Mouse (Mus musculus) cerebellum, postnatal 36 days (tissue): ENCODE measurements around the gene Fgr.

ENCODE experiments used
- DNase-seq, 2 experiments: peaks; one replicate each; pipeline ENCODE4 v3.0.0; 2021 to 2022; ENCODE audit warnings: mixed read lengths in 2 of 2

Fgr gene

DNA sequence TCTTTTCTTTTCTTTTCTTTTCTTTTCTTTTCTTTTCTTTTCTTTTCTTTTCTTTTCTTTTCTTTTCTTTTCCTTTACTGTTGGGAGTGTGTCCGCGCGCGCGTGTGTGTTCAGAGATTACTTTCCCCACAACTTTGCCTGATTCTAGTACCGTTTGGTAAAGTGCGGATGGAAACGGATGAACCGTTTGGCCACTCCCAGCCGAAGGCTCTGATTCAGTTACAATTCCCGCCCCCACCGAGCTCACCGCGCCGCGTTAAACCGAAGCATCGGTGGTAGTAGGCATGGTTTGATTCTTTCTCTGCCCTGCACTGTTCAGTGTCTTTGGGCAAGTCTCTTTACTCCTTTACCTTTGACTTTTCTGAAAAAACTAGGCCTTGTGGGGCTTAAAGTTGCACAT, 65.9 kb downstream of the Fgr start:
- no peak for DNase-seq

DNA sequence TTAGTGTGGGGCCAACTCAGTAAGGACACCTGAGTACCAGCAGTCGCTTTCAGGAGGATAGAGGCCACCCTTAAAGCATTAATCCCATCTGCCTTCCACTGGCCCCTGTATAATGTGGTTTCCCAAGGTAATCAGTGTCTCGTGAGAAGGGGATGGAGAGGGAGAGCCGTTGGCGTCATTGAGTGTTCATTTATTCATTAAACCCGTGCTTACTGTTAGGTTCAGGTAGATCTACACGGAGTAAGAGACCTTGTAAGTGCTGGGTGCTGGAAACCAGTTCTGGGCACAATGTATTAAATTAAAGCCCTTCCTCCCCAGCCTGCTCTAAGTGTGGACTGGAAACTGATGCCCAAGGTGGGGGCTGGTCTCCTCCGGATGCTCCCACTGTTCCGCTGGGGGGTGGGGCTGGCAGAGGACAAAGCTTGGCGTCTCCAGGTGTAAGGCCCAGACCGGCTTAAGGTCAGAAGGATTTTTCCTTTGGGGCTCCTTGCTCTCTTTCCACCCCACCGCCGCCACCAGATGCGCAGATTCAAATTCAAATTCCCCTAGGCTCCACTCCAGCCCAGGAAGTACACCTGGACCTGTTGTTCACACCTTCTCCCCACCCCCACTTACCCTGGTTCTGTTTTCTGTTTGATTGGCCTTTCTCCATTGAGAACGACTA, 66.5 kb downstream of the Fgr start:
- DNase-seq: no peak

DNA sequence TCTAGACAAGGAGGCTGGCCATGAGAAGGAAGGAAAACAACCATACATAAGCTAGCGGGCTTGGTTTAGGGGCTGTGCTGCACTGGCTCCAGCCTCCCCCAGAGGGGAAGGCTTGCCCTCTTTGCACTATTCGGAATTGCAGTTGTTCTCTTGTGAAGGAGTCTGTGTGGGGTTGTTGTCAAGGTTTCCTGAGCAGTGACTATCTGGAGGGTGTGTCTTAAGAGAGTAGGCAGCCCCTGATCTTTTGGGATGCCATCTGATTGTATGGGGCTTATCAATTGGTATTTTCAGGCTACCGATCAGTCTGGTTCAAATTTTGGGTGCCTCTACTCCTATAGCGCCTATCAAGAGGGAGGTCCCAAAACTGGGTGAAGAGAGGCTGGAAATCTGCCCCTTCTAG, 68.3 kb downstream of the Fgr start:
- no peak for DNase-seq

DNA sequence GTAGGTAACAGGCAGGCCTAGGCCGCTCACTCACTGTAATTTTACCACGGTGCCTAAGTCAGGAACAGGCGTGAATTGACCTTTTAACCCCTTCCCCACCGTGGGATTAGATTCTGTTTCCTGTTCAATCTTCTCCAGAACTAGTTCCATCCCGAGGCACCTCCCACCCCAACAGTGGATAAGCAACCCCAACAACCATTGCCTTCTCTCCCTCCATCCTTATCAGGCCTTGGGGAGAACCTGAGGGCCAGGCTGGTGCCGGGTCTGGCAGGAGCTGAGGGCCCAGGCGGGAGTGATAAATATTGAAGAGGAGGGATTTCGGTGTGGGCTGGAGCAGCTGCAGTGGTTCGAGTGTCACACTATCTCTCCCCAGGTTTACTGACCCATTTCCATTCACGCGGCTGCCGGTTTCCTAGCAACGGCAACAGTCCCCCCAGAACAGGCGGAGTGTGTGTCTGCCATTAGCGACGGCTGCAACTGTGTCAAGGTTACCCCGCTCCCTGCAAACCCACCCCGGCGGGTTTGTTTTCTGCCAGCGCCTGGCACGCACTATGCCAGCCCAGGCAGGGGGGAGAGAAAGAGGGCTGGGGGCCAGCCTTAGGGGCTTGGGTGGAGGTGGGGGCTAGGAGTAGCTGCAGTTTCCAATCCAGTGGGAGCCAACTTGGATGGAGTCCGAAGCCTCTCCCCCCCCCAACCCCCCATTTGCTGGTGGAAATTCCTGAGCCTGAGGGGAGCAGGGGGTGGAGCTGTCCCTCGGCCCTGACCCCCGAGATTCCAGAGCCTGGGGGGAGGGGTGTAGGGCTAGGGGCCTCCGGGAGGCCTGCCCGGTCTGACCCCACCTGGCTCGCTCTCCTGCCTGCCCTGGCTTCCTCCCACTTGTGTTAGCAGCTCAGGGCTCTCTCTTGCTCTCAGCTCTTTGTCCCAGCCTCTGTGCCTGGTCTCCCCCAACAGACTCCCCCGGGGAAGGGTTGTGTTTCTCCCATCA, 69.0 kb downstream of the Fgr start:
- DNase-seq: no peak

DNA sequence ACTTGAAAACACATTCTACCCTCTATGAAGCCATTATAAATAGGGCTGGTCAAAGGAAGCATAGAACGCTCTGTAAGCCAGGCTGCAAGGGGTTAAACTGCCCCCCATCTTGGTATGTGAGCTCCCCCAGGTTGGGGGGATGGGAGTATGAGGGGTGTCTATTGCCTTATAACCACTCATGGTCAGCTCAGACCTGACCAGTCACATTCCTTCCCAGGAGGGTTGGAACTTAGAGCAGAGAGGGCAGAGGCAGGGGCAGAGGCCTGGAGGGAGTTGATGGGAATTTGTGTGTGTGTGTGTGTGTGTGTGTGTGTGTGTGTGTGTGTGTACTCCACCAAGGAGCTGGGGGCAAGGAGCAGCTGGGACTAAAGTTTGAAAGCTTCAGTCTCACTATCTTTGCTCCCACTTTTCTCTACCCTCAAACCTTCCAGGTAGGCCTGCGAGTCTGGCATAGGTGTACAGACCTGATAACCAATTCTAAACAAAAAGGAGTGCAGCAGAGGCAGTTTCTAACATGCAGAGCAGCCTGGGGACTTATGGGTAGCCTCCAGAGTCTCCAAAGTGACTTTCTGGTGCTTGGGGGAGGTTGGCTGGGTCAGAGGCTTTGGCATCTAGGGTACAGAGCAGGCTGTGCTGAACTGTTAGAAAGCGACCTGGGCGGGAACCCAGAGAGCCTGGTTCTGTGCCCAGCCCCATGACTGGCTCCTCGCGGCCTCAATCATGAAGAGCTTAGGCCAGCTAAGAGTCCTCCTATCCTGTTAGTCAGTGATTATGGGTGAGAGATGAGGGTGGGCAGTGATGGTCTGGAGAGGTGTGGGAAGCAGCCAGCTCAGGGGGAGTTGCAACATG, 70.1 kb downstream of the Fgr start:
- peak; percentile 70 to 71 for DNase-seq

DNA sequence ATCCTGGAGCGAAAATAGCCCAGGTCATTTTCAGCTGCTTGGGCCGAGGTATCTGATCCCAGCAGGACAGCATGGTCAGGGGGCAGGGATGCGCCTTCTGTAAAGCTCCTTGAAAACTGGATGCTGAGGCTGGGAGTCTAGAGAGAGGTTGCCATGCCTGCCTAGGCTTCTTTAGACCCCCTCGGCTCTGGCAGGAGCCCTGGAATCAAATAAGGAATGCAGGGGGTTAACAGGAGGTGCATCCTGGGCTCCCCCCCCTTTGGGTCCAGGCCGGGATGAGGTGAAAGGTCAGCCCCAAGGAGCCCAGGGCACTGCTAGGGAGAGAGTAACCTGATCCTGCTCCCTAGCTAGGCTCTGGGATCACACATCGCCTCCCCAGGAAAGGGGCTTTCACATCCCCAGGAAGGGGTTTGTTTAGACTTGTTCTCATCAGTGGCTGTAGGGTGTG, 70.8 kb downstream of the Fgr start:
- no peak for DNase-seq

DNA sequence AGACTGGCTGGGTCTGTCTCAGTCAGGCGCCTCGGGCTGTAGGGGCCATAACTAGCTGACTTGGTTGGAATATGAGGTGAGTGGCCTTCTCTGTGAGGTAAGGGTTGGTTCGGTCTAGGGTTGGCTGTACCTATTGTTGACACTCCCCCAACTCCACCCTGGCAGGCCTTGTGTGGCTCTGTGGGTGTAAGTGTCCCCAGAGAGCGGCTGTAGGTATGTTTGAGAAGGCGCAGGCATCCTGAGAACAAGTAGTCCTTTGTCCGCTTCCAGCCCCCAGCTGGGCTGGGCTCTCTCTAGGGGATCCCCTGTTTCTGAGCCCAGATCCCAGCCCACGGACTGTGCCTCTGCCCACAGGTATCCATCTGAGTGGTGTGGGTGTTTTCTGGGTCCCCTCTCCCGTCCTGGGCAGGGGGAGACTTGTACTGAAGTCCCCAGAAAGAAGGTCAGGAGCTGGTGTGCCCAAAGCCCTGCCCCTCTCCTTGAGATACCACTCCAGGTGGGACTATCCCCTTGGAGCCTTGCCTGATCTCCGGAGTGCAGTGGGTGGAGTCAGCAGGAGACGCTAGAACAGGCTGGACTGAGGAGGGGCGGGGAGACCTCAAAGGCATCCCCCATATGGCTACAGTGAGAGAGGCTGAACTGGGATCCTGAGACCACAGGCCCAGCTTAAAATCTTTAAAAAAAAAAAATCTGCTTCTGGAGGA, 72.0 kb downstream of the Fgr start:
- no peak for DNase-seq

DNA sequence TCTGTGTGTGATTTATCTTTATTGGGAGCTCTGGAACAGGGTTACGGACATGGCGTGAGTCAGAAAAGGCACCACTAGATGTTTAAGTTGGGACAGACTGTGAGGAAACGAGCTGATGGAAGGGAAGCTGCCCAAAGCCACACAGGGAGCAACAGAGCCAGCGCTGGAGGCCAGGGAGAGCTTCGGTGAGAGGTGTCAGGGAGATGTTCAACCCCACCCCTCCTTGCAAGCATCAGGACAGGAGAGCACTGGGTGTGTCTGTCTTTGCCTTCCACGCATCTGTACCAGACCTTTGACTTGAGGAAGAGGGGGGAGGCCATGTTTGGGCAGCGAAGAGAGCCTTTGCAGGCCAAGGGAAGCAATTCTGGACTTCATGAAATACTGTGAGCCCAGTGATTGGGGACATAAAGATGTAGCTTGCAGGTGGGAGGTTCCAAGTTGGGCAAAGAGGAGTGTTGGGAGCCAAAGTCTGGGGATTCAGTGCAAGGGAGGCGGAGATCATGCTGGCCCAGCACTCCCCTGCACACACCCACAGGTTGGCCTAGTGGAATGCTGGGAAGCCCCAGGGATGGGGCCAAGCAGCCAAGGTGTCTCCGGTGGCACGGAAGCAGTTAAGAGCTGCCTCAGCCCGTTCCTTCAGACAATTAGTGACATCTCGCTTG, 72.9 kb downstream of the Fgr start:
- no peak for DNase-seq

DNA sequence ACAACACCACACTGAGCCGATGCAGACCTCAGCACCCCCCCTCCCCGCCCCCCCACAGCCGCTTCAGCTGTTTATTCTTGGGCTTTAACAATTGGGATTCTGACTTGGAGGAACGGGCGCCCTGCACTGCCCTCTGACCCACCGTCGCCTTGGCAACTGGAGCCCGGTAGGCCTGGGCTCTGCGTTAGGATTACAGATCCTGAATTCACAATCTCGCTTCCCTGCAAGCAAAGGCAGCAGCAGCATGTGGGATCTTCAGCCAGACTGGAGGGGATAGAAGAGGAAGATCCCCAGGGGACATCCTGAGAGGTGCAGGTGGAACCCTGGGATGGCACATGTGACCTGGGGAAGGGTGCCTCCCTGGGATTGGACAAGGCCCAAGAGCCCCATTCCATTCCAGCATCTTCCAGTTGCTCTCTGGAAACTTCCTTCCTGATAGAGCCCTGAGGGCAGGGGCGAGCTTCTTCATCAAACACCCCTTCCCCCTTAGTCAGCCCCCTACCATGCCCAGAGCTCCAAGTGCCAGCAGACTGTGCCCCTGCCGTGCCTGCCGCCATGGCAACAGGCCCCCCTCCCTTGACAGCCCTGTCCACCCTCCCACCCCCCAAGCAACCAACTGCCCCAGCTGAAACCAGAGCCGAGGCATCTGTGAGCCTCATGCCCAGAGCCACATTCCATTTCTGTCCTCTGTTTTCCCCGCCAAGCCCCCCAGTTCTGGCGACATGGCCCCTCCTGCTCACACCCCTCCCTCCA, 73.6 kb downstream of the Fgr start:
- no peak for DNase-seq

DNA sequence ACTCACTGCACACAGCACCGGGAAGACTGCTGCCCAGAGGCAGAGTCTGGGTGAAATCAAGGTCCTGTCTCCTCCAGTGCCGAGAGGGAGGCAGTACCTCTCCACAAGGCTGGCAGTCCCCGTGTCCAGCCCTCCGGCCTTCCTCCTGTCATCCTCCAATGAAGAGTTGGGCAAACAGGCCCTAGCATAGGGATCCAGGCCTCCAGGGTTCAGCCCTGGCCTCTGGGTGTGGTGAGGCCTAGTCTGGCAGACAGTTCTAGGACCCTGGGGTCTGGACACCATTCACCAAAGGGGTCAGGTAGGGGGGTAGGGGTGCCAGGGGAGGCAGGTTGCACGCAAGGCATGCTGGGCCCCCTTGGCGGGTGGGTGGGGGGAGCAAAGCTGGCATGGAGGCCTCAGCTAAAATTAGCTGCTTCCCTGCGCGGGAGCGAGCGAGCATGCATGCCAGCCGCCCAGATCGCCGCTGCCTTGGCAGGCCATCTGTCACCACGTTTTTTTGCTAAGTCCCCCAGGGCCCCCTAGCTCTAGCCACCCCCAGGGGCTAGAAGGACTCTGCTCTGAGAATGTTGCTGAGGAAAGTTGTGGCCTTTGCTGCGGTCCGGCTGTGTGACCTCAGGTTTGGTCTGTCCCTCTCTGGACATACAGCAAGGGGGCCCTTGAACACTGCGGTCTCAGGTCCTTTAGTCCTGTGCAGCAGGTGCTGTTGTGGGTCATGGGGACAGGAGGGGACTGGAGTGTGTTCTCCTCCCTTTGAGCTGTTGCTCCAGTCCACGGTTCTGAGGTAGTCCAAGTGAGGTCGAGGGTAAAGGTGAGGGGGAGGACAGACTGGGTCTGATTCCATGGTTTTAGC, 75.4 kb downstream of the Fgr start:
- peak; percentile 61 to 70 for DNase-seq

DNA sequence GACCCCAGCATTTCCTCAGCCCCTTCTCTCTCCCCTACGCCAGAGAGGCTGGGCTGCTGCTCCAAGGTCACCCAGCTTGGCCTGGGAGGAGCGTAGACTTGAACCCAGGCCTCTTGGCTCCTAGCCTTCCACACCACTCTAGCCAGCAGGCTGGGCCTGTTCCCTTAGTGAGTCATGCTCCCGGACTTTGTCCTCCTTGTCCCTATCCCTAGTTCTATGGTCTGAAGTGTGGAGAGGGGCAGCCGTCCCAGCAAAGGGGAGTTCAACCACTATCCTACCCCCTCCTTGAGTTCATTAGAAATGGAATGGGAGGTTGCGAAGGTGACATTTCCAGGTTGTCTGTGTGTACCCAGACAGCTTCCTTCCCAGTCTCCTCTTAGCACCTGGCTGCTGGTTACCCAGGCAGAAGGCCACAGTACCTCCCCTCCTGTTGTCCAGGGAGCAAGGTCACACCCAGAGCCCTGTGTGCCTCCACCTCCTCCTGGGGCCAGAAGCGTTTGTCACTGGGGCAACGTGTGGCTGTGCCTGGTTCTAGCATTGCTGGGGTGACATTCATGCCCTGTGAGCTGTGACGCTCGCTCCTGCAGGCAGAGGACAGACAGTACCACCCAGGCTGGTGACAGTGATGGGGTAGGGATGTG, 76.4 kb downstream of the Fgr start:
- DNase-seq: no peak

DNA sequence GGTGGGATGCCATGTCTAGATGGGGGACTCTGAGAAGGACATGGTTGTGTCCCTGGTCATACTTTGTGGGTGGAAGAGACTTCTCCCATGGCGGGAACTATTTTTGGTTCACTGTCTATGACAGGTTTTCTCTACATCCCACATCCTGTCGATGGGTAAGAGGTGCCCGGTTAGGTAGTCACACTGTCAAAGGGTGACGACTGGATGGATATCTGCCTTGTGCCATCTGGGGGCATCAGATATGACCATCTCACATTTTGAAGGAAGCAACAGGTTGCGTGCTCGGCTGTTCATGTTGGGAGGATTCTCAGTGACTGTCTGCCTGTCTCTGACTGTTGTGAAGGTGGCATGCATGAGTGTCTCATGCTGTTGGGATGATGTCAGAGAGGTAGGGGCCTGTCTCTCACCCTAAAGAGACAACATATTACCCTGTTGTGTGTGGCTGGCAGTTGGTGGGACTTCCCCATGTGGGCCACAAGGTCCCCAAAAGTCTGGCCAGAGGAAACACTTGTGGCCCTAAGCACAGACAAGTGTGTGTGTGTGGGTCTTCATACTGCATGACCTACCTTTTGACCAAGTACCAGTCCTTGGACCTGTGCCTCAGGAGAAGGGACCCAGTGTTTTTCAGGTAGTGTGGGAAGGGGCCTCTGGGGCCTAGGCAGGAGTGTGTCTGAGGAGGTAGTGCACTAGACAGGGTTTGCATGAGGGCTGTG, 77.1 kb downstream of the Fgr start:
- DNase-seq: no peak

DNA sequence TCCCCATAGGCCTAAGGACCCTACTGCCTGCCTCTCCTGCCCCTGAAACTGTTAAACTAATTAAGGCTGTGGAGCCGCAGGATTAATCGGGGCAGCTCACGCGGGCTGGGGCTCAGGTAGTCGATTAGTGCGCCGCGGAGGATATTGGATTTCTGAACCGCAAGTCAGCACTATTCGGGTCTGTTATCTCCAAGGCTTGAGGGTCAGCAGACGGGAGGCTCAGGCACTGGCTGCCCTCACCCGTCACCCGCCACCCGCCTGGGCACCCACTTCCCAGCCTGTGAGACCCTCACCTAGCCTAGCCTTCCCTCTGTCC, 77.6 kb downstream of the Fgr start:
- no peak for DNase-seq
